Mouse (Mus musculus) stomach, postnatal 0 days (tissue): ENCODE measurements around the gene Cass4.

Experiments used
- CTCF ChIP-seq: IDR thresholded peaks from 2 replicates; pipeline ENCODE4 v1.5.1; 2016; ENCODE audit warnings: antibody characterized with exemption, low read depth, mild to moderate bottlenecking, moderate library complexity
- EP300 ChIP-seq: optimal IDR thresholded peaks from 2 replicates; pipeline ENCODE3; 2016; ENCODE audit warnings: antibody characterized with exemption

GRCm38 (mm10) chr2:172447317-172447716 is 53.7 kb downstream of the Cass4 start:
- TF ChIP-seq CTCF (peak; percentile 68), EP300 (no peak)
